Mouse (Mus musculus): Measurements from ENCODE around the gene Ctsh. TPM values are rescaled to one million over a fixed set of nuclear protein-coding genes. Genes with fewer than 3 reads are reported as not detected.
A peak's percentile ranks its signal among the peaks of the same experiment; 100 is the strongest.
"Not testable (repeated sequence)": the region's sequence is repeated elsewhere in the genome, so short reads cannot be mapped to it uniquely, and the experiment has no call there.

Ctsh gene
- total RNA-seq, 2 experiments from 2014 or later, result 41.3 to 46.8 TPM

DNA sequence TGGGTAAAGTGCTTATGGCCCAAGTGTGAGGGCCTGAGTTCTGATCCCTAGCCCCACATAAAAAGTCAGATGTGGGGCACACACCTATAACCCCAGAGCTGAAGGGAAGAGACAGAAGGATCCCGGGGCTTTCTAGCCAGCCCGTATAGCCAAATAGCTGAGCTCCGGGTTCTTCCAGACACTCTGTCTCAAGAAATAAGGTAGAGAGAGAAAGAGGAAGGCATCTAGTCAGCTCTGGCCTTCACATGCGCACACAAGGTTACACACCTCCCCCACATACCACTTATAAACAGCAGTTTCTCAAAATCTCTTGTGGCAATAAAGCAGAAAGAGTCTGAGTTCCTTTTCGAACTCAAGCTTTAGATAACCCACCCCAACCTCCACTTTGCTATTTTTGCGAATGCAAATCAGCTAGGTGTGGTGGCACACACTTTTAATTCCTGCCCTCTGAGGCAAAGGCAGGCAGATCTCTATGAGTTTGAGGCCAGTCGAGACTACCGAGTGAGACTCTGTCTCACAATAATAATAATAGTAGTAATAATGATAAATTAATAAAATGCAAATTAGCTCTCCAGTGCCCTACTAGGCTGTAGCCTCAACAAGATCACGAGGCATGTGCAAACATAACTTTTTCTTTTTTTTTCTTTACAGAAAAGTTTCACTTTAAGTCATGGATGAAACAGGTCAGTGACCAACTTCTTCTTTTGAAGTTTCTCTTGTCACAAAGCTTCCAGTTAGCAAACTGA, 6.0 kb downstream of the Ctsh start:
- DNase-seq, result no peak

DNA sequence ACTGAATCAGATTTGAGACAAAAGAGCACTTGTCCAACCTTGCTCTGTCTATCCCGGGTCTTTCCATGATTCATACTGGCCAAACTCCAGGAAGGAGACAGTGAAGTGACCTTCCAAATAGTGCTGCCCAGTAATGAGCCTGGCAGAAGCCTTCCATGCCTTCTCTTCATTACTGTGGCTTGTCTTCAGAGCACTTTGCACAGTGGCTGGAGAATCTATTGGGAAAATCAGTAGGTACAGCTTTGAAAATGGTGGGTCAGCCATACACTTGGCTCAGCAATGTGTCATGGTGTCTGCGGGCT, 6.6 kb downstream of the Ctsh start:
- no peak for DNase-seq

DNA sequence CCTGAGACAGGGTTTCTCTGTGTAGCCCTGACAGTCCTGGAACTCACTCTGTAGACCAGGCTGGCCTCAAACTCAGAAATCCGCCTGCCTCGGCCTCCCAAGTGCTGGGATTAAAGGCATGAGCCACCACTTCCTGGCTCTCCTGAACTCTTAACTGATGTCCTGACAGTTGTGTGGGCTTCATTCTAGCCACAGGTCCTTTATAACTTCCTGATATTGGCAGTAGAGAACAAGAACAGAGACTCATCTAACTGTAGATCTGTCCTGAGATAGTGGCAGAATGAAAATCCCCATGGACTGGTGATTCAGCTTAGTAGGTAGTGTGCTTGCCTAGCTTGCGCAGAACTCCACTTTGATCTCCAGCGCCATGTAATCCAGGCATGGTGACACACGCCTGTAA, 7.0 kb downstream of the Ctsh start:
- not testable (repeated sequence) for DNase-seq

DNA sequence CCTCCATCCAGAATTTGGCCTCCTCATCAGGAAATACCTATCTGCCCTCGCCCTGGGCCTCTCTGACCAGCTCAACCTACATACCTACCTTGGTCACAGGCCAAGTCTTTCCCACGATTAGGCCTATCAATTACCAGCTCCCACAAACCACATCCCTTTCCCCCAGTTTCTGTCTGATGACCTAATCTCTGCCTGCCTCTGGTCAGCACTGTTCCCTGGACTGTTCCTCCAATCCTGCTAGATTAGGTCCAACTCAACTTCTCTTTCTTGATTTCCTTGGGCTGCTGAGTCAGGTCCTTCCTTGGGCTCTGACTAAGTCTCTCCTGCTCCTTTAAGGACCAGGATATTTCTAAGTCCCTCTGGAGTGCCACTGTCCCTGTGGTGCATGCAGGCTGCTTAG, 13.4 kb downstream of the Ctsh start:
- DNase-seq, result no peak

DNA sequence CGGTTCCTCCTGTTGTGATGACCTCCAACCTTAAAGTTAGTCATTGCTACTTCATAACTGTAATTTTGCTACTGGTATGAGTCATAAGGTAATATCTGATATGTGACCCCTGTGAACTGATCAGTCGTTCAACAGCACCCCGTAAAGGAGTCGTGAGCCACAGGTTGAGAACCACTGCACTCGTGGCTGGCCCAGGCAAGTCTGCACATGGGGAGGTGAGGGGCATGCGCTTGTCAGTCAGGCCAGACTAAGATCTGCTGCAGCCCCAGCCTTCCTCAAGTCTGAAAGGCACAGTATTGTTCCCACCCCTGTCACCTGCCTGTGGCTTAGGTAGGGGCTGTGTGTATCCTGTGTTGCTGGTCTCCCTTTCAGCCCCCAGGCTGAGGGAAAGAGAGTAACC, 14.8 kb downstream of the Ctsh start:
- no peak for DNase-seq

DNA sequence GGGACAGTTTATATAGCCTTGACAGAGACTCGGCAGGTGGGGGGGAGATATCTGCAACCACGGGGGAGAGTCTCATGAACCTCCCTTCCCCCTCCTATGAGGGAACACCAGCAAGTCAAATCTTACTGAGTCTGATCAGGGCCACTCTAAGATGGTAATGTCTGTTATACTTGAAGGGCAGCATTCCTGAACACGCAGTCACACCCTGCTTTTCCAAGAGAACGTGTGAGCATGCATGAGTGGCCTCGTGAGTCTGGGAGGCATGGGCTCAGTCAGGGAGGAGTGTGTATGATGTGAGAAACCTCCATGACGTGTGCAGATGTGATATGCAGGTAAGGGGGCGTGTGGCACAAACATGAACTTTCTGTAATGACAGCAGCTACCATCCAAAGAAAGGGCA, 15.5 kb downstream of the Ctsh start:
- no peak for DNase-seq

DNA sequence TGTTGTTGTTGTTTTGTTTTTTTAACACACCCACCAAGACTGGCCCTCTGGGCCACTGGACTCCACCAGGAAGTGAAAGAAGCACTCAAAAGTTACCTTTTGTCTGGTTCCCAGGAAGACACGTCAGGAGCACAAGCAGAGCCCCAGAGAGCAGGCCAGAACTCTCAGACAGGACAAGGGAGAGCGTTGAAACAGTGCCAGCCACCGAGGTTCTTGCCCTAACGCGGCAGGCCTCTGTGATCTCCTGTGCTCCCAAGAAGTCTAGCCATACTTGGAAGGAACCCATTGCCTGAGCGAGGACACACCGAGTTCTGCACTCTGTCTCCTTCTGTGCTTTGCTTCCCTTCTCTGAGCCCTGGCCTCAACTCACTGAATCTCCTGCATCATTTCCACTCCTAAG, 16.2 kb downstream of the Ctsh start:
- no peak for DNase-seq

DNA sequence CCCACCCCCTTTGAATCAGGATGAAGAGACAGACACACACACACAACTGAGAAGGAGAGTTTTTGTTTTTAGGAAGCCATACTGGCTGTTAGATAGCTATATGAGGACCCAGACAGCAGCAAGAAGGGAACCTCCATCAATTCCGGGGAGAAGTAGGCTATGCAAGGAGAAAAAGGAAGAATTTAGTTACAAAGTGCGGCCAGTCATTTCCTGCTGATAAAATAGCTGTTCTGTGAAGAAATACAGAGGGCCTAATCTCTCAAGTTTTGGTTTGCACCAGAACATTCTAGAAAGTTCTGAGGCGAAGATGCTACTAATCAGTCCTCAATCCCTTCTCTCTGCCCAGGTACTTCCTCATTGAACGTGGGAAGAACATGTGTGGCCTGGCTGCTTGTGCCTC, 21.4 kb downstream of the Ctsh start:
- no peak for DNase-seq

DNA sequence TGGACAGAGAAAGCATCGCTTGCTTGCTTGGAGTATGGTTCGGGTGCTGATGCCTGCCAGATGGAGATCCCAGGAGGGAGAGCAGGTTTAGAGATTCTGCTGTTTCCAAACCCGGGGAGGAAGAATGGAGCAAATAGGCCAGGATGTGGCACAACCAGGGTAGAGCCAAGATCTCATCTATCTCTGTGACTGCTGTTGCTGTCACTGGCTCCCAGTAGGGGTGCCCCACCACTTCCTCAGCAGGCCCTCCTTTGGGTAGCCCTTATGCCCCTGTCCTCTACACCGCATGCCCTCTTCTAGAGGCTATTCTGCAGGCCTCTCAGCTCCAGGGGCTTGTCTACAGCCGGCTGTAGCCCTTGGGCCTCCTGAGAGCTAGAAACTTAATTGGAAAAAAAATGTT, 22.2 kb downstream of the Ctsh start:
- DNase-seq, result no peak

DNA sequence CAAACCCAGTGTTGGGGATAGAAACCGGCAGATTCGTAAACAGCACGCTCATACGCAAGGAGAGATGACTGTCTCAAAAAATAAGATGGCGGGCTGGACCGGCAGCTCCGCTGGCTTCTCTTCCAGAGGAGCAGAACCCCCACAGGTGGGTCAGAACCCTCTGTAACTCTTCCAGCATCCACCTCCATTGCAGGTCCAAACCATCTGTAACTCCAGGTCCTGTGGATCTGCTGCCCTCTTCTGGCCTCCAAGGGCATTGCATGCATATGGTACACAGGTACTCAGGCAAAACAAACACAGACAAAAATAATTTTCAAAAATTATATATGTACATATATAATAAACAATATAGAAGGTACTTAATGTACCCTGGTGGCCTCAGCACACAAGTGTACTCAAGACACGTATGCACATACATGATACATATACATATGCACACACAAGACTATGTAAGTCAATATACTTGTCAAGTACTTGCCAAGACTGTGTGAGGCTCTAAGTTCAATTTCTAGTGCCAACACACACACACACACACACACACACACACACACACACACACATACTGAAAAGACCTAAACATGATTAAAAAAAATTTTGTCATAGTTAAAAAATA, 23.0 kb downstream of the Ctsh start:
- DNase-seq, result peak; percentile 80

DNA sequence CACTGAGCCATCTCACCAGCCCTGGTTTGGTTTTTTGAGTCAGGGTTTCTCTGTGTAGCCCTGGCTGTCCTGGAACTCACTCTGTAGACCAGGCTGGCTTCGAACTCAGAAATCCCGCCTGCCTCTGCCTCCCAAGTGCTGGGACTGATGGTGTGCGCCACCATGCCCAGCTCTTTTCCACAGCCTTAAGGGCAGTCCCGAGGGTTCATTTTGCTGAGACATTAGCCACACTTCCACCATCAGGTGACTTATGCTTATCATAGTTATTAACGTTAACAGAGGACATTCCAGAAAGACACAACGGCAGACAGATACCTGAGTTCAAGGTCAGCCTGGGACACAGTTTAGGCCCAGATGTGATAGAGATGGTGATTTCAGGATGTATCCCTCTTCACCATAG, 28.0 kb downstream of the Ctsh start:
- DNase-seq, result not testable (repeated sequence)

DNA sequence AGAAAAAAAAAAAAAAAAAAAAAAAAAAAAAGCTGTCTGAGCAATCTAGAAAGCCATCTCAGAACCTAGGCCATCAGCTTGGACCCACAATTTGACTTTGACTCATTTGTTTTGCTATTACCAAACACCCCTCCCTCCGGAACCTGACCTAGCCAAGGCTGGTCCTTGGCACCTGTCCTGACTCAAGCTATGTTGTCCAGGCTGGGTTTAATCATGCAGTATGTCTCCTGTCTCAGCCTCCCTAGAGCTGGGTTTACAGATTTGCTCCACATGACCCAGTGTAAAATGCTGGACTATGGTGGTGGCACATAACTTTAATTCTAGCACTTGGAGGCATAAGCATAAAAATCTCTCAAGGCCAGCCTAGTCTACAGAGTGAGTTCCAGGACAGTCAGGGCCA, 29.0 kb downstream of the Ctsh start:
- DNase-seq, result no peak

DNA sequence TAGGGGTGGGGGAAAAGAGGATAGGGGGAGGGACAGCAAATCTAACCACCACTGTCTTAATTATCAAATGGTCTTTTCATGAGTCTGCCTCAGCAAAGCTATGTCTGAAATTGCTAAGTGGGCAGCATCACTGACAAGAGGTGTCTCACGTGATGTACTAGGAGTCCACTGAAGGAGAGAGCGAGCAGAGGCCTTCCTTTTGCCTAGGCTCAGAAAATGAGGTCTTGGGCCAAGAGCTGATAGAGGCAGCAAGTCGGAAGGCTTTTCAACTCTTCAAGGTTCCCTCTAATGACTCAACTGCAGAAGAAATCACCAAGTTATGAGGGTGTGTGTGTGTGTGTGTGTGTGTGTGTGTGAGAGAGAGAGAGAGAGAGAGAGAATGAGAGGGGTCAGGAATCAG, 30.2 kb downstream of the Ctsh start:
- no peak for DNase-seq

DNA sequence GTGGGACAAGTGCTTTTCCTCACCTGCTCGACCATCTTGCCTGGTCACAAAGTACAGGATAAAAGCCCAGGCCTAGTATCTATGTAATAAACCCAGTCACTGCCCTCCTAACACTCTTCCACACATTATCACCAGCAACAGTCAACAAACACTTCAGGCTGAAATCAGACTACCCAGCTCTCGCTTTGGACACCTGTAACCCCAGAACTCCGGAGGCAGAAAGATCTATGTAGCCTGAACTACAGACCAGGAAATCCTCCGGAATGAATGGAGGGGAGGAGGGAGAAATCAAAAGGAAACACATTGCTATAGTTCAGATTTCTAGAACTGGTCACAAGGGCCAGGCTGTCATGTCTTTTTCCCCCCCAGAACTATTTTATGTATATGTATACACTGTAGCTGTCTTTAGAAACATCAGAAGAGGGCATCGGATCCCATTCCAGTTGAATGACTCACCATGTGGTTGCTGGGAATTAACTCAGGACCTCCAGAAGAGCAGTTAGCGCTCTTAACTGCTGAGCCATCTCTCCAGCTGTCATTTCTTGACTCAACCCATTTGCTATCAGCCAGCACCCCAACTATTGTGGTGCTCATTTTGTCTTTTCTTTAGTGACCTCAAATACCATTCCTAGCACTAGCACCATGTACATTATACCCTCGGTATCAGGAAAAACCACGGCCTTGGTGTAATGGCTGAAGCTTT, 31.0 kb downstream of the Ctsh start:
- no peak for DNase-seq

DNA sequence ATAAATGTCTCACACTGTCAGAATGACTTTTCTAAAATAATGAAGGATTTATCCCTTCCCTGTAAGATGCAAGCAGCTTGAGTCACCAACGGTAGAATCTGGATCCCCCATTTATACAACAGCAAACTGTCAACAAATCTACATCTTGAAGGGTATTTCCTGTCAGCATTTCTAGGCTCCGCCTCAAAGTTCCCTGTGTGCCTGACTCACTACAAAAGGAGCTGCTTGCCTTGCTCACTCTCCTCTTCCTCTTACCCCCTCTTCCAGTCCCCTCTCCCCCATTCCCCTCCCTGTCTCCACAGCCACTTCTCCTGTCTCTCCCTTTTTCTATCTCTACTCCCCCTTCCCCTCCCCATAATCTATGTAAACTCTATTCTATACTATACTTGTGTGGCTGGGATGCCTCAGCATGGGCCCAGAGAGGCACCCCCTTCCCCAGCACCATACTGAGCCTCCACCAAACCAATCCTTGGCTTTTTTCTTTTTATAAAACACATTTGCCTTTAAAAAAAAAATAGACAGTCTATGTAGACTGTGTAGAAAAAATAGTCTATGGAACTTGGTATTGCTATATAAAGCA, 34.0 kb downstream of the Ctsh start:
- DNase-seq, result no peak

DNA sequence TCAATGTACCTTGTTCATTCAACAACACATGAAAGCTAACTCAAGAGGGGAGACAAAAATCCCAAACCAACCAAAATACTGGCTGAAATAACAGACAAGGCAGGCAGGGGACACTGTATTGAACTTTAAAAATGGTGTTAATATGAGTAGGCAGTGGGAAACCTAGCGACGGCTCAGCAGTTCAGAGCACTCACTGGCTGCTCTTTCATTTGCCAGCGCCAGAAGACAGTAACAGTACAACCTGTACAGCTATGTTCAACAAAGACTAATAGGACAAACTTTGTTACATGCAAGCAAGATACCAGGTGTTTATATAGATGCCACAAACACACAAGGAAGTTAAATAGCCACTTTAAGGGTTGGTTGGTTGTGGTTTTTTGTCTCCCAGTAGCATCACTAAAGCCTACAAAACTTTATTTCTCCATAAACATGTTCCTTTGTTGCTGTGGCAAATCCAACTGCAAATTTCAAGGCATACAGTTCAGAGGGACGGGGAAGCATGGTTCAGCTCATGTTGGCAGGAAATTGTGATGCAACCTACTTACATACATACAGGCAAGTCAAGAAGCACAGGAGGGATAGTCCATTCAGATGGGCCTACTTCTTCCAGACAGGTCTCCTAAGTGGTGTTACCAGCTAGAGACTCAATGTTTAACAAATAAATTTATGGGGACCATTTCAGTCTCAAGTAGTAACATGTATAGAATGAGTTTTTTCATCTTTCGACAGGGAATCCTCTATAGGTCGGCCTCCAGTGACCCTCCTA, 35.6 kb downstream of the Ctsh start:
- DNase-seq, result no peak

DNA sequence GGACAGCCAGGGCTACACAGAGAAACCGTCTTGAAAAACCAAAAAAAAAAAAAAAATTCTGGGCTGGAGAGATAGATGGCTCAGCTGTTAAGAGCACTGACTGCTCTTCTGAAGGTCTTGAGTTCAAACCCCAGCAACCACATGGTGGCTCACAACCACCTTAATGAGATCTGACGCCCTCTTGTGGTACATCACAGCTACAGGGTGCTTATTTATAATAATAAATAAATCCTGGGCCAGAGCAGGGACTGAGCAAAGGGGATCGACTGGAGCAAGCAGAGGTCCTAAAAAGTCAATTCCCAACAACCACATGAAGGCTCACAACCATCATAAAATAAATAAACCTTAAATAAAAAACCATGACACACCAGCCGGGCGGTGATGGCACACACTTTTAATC, 45.0 kb downstream of the Ctsh start:
- DNase-seq, result no peak

DNA sequence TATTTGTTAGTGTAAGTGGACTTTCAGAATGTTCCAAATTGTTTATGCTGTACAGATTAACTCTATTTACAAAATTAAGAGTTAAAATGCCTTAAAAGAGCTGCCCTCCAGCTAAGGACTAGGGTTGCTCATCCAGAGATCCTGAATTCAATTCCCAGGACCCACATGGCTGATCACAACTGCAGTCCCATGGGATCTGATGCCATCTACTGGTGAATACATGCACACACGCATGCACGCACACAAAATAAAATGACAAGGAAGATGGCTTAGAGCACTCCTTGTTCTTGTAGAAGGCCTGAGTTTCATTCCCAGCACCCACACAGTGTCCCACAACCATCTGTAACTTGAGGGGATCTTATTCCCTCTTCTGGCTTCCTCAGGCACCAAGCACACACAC, 46.8 kb downstream of the Ctsh start:
- no peak for DNase-seq

DNA sequence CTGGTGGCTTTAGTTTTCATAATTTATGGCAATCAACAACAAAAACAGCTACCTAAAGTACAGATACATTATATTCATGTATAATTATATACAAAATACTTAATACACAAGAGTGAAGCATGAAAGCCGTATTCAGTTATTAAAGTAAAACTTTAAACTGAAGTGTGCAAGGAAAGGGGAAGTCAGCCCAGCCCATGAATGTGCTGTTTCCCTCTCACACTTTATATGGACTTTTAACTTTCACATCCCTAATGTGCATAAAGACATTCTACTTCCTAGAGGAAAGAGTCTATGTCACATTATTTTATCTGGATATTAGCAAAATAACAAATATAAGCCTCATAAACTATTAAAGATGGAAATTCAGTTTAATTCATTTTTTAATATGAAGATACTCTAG, 51.5 kb downstream of the Ctsh start:
- no peak for DNase-seq

DNA sequence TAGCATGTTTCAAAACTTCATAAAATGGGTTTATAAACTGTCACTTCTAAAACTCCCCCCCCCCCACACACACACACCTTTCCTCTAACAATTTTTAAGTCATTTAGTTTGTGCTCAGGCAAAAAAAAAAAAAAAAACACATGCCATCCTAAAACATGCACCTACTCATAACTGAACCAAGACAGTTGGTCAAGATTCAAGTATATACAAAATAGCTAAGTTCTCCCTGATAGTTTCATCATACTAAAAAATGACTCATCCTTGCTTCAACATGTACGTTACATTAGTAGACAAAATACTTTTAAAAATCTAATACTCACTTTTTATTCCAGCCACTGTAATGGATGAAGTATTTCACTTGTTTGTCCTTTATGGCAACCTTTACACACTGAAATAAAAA, 53.0 kb downstream of the Ctsh start:
- DNase-seq, result no peak

DNA sequence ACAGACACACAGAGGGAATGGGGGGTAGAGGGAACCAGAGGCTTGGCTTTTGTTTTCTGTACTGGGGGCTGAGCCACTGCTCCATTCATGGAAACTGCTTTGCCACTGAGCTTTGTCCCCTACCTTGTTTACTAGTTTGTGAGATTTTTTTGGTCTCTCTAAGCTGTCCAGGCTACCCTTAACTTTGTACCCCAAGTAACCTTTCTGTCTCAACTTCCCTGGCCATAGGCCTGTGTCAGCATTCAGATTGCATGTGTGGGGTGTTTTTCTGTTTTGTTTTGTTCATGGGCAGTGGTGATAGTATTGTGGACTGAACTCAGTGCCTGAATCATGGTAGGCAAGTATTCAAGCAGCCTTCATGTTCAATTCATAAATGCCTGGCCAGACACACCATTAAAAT, 54.3 kb downstream of the Ctsh start:
- DNase-seq, result no peak

DNA sequence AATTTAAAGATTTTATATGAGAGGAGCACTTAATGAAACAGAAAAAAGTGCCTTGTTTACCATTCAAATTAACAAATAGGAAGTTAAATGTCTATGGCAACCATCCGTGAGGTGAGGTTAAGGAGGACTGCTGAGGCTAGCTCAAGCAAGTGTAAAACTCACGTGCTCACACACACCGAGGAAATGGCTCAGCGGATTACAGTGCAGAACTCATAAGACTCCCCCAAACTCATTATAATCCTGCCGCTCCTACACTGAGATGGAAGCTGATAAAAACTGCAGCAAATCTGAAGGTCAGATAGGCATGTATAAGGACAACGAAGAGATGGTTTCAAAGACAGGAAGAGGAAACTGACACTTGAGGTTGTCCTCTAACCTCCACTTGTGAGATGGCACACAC, 55.4 kb downstream of the Ctsh start:
- DNase-seq, result no peak

DNA sequence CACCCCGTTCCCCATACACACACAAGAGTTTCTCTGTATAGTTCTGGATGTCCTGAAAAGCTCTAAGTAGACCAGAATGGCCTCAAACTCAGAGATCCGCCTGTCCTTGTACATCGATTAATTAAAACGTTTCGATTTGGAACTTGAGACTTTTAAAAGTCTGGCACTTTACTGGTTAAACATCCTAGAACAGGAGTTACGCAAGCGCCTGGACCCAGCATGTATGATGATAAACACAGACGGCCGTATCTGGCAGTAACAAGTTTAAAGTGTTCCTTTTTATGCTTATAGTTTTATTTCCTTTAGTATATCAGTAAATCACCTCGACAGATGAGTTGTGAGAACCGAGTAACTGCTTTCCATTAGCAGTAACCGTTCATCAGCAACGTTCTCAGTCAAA, 59.2 kb downstream of the Ctsh start:
- DNase-seq, result no peak
